Mouse (Mus musculus): ENCODE measurements around the gene Pigp.

DNA sequence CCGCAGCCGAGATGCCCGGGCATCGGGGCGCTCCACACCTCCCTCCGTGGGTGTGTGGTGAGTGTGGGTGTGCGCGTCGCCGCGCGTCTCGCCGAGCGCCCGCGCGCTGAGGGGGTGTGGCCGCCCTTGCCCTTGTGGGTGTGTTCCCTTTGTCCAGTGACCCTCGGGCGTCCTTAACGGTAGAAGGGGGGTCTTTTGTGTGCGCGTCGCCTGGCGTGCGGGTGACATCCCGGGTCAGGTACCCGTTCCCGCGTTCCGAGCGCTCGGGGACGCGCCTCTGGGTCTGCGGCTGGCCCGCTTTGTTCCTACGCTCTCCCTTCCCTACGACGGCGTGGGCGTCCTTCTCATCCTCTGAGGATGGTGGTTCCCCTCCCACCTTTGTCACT is 734 bp downstream of the Pigp start:
- TF ChIP-seq CTCF (IDR thresholded peaks at IDR 0.05; ENCODE audit: control insufficient read depth, insufficient read depth, insufficient read length) (no peak), CEBPB (IDR thresholded peaks at IDR 0.05; ENCODE audit: low read depth) (no peak), MYOD1 (IDR thresholded peaks at IDR 0.05; ENCODE audit: control insufficient read depth, insufficient read length, low read depth) (no peak), MAX (IDR thresholded peaks at IDR 0.05) (no peak), USF1 (IDR thresholded peaks at IDR 0.05; ENCODE audit: low read depth) (no peak)
